Mouse (Mus musculus): ENCODE measurements around the gene Rxrg. TPM values are rescaled to one million over a fixed set of nuclear protein-coding genes. Genes with fewer than 3 reads are reported as not detected.

The Rxrg gene
- polyA plus RNA-seq, 1 experiment from 2014 or later = 0.16 TPM

DNA sequence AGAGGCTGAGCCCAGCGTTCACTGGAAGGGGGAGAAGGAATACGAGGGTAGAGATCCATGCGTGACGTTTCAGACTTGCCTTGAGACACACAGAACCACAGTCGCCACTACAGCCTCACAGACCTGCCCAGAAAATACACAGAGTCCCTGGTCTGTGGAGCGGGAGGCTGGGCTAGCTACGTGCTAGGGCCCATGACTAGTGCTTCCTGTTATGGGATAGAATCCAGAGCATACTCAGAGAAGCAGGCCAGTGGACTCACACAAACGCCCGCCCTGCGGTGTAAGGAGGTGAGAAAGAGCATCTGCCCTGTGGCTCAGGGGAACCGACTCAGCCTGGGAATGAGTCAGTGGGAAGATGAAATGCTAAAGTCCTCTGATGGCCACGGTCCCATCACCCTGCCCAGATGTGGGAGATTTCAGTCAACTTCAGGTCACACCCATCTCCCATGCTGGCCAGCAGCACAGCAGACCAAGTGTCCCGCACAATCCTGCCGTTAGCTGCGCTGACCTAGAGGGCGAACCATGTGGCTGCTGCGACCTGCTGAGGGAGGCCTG lies 74.3 kb downstream of the Rxrg start:
- TF ChIP-seq CTCF (IDR thresholded peaks at IDR 0.05; ENCODE audit: low read depth) = no peak
- no peak overlapping the region for H3K4me3 ChIP-seq (ENCODE audit: low read depth, low read length)
- no peak overlapping the region for H3K4me2 ChIP-seq (replicated peaks; ENCODE audit: low read depth)
- no peaks in the 10 kb centered on the region for H3K9me3 ChIP-seq (ENCODE audit: control insufficient read depth)
- H3K27ac ChIP-seq (ENCODE audit: low read depth, low read length) = no peak overlapping the region
- H3K36me3 ChIP-seq (ENCODE audit: control insufficient read depth, insufficient read depth) = no peaks in the 10 kb centered on the region
- 12% methylated on average over 17 of the region's 17 CpGs for WGBS
- H3K9ac ChIP-seq (ENCODE audit: low read depth, low read length) = no peak overlapping the region
- peaks cover 11% of the 10 kb centered on the region for H3K27me3 ChIP-seq (replicated peaks; ENCODE audit: control insufficient read depth, insufficient read depth, low read length)
- ATAC-seq = no peak
- no peaks in the 10 kb centered on the region for H3K4me1 ChIP-seq (replicated peaks; ENCODE audit: control insufficient read depth, insufficient read depth, low read length)

DNA sequence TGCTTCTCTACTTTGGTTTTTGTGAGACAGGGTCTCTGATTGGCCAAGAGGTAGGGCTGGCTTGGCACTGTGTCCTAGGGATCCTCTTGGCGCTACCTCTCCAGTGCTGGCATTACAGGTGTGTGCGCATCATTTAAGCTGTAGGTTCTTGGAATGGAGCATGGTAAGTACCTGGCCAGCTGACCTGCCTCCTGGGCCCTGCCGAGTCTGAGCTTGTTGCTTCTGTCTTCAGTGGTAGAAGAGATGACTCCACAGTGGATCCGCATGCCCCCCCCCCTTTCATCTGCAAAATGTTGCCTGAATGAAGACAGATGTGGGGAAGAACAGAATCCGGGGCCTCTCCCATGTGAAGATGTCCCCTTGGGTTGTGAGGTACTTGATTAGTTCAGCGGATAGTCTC lies 80.9 kb downstream of the Rxrg start:
- TF ChIP-seq CTCF (IDR thresholded peaks at IDR 0.05; ENCODE audit: low read depth) = no peak

DNA sequence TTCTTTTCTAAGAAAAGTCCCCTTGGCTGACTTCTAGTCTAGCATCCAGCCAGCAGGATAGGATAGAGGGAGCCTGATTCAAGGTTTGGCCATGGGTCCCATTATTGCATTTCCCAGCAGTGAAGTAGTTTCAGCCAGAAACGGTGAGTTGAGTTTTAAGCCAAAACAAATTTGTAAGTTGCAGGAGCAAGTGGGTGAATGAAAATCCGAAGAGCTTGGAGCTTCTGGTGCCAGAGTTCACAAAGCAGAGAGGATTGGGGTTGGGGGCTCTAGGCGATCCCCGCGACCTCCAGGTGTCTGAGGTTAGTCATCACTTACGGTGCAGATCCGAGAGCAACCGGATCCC lies 89.8 kb downstream of the Rxrg start:
- Histone ChIP-seq H3K4me1 (replicated peaks; ENCODE audit: control insufficient read depth, insufficient read depth, low read length) (0 out of 2 replicates have a peak, but pooled peaks cover 3% of the 10 kb centered on the region), H3K4me2 (replicated peaks; ENCODE audit: low read depth) (peak overlapping the region; percentile 89), H3K9ac (ENCODE audit: low read depth, low read length) (no peak overlapping the region), H3K36me3 (ENCODE audit: control insufficient read depth, insufficient read depth) (no peaks in the 10 kb centered on the region), H3K27ac (ENCODE audit: low read depth, low read length) (no peak overlapping the region), H3K4me3 (ENCODE audit: low read depth, low read length) (peak overlapping the region; percentile 53), H3K27me3 (replicated peaks; ENCODE audit: control insufficient read depth, insufficient read depth, low read length) (peaks cover 72% of the 10 kb centered on the region), H3K9me3 (ENCODE audit: control insufficient read depth) (no peaks in the 10 kb centered on the region)
- WGBS = under 1% methylated on average over 8 of the region's 8 CpGs
- no peak for TF ChIP-seq CTCF (IDR thresholded peaks at IDR 0.05; ENCODE audit: low read depth)
- no peak for ATAC-seq

More for the DNA sequence above, 80.9 kb downstream of the Rxrg start:
- no peak for ATAC-seq
- H3K4me3 ChIP-seq (ENCODE audit: low read depth, low read length) = no peak overlapping the region
- no peaks in the 10 kb centered on the region for H3K4me1 ChIP-seq (replicated peaks; ENCODE audit: control insufficient read depth, insufficient read depth, low read length)
- no peak overlapping the region for H3K9ac ChIP-seq (ENCODE audit: low read depth, low read length)
- 90% methylated on average over 6 of the region's 6 CpGs for WGBS
- no peak overlapping the region for H3K27ac ChIP-seq (ENCODE audit: low read depth, low read length)
- H3K4me2 ChIP-seq (replicated peaks; ENCODE audit: low read depth) = no peak overlapping the region
- H3K9me3 ChIP-seq (ENCODE audit: control insufficient read depth) = no peaks in the 10 kb centered on the region
- H3K27me3 ChIP-seq (replicated peaks; ENCODE audit: control insufficient read depth, insufficient read depth, low read length) = 0 out of 2 replicates have a peak, but pooled peaks cover 5% of the 10 kb centered on the region
- no peaks in the 10 kb centered on the region for H3K36me3 ChIP-seq (ENCODE audit: control insufficient read depth, insufficient read depth)

DNA sequence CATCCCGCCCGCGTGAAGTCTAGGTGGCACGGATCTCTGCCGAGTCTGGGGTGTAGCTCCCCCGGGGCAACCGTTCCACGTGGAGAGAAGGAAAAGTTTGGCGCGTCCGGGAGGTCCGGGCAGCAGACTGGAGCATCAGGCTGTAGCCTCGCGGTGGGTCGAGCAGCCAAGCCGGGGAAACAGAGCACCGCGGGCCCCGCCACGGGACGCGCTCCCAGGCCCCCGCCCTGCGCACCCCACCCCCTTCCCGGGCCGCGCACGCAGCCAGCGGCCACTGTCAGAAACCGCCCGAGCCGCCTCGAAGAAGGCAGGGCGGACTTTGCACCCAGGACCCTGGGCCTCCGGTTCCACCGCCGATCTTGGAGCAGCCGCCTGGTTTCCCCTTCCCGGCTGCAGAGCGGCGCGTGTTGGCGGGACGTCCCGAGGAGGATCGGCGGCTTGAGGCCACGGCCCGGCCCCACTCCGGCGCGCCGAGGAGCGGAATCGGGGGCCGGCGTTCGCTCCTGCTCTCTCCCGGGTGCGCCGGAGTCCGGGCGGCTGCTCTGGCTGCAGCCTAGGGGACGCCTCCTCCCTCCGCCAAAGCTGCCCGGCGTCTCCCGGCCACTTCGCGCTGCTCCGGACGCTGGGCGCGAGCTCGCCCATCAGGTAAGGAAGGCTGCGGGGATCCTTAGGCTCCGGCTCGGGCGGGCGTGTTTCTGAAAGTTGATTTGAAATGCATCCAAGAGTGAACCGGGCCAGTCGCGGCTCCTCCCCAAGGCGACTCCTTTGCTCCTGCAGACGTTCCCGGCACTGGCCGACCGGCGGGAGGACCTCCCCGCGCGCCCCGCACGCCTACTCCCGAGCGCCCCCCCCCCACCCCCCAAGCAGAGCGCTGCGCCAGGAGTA lies 90.4 kb downstream of the Rxrg start:
- Histone ChIP-seq H3K9ac (ENCODE audit: low read depth, low read length) (no peak overlapping the region), H3K4me1 (replicated peaks; ENCODE audit: control insufficient read depth, insufficient read depth, low read length) (0 out of 2 replicates have a peak, but pooled peaks cover 3% of the 10 kb centered on the region), H3K9me3 (ENCODE audit: control insufficient read depth) (no peaks in the 10 kb centered on the region), H3K4me2 (replicated peaks; ENCODE audit: low read depth) (peak overlapping the region; percentile 89), H3K36me3 (ENCODE audit: control insufficient read depth, insufficient read depth) (no peaks in the 10 kb centered on the region), H3K4me3 (ENCODE audit: low read depth, low read length) (peak overlapping the region; percentile 53), H3K27ac (ENCODE audit: low read depth, low read length) (no peak overlapping the region), H3K27me3 (replicated peaks; ENCODE audit: control insufficient read depth, insufficient read depth, low read length) (peaks cover 78% of the 10 kb centered on the region)
- WGBS = under 1% methylated on average over 91 of the region's 98 CpGs
- no peak for TF ChIP-seq CTCF (IDR thresholded peaks at IDR 0.05; ENCODE audit: low read depth)
- peak; percentile 63; the same call in 1 of the 2 replicates for ATAC-seq

DNA sequence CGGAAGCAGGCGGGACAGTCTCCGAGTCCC lies 90.9 kb downstream of the Rxrg start, which contains the start of gene Lmx1a:
Gene Lmx1a (plus strand): TSS at position 6 of the 30 bp plus-strand sequence.
- H3K4me2 ChIP-seq (replicated peaks; ENCODE audit: low read depth) = peak within 1 kb of the TSS; percentile 89
- no peaks in the 10 kb centered on the region for H3K9me3 ChIP-seq (ENCODE audit: control insufficient read depth)
- H3K27me3 ChIP-seq (replicated peaks; ENCODE audit: control insufficient read depth, insufficient read depth, low read length) = peaks cover 82% of the 10 kb centered on the region
- peak within 1 kb of the TSS; percentile 53 for H3K4me3 ChIP-seq (ENCODE audit: low read depth, low read length)
- 0% methylated on average over 3 of the region's 3 CpGs for WGBS
- H3K9ac ChIP-seq (ENCODE audit: low read depth, low read length) = no peak within 1 kb of the TSS
- H3K4me1 ChIP-seq (replicated peaks; ENCODE audit: control insufficient read depth, insufficient read depth, low read length) = 0 out of 2 replicates have a peak, but pooled peaks cover 3% of the 10 kb centered on the region
- no peak for TF ChIP-seq CTCF (IDR thresholded peaks at IDR 0.05; ENCODE audit: low read depth)
- ATAC-seq = no peak
- no peaks in the 10 kb centered on the region for H3K36me3 ChIP-seq (ENCODE audit: control insufficient read depth, insufficient read depth)
- no peak within 1 kb of the TSS for H3K27ac ChIP-seq (ENCODE audit: low read depth, low read length)

Other genes with a start within 250 kb of the Rxrg start
- gene Aldh9a1, start 248.4 kb upstream of the Rxrg start, polyA plus RNA-seq (2015; fragmentation: Nextera tagmentation; extraction: Ambion mirVana) = 185 and 214 TPM in 2 replicates
- gene Mgst3, start 204.5 kb upstream of the Rxrg start, polyA plus RNA-seq (2015; fragmentation: Nextera tagmentation; extraction: Ambion mirVana) = 305 and 323 TPM in 2 replicates
- gene Lrrc52, start 131.6 kb upstream of the Rxrg start, polyA plus RNA-seq (2015; fragmentation: Nextera tagmentation; extraction: Ambion mirVana) = not detected in 2 replicates
- gene Lmx1a, start 90.9 kb downstream of the Rxrg start, polyA plus RNA-seq (2015; fragmentation: Nextera tagmentation; extraction: Ambion mirVana) = 0.24 and 0.27 TPM in 2 replicates

Data from intestine, postnatal 0 days (tissue).